Mouse (Mus musculus) frontal cortex, adult (tissue): ENCODE measurements at regions not wholly inside any gene's neighbourhood (a gene's known extent, or its start where the extent isn't known, plus 50 kb on each side); places are given as distances from the start of the nearest gene placed in this dataset.
"Not testable (repeated sequence)": the region's sequence is repeated elsewhere in the genome, so short reads cannot be mapped to it uniquely, and the experiment has no call there.

Source experiments
- ATAC-seq: cut with Nextera tagmentation; 2 replicates; pipeline ENCODE4 v1.9.2; 2017; ENCODE audit warnings: mild to moderate bottlenecking, moderate library complexity, mixed read lengths; ENCODE audit not compliant: low TSS enrichment

GRCm38 (mm10) chr17:85881636-85882170 lies 193.6 kb upstream of the Six2 start:
- ATAC-seq, result no peak

- ATAC-seq, result no peak
These were observed 193.0 kb upstream of the Six2 start for GRCm38 (mm10) chr17:85881046-85881445.

GRCm38 (mm10) chr17:85877426-85877825 lies 189.4 kb upstream of the Six2 start:
- no peak for ATAC-seq

GRCm38 (mm10) chr17:85876853-85877252 lies 188.8 kb upstream of the Six2 start:
- no peak for ATAC-seq

GRCm38 (mm10) chr17:85873853-85874586 lies 185.9 kb upstream of the Six2 start:
- no peak for ATAC-seq

GRCm38 (mm10) chr17:85872903-85873413 lies 184.9 kb upstream of the Six2 start:
- no peak; the same call in 1 of the 2 replicates for ATAC-seq

- ATAC-seq, result no peak
These were observed 182.3 kb upstream of the Six2 start for GRCm38 (mm10) chr17:85870406-85870805.

GRCm38 (mm10) chr17:85869179-85869578 lies 181.1 kb upstream of the Six2 start:
- no peak for ATAC-seq

GRCm38 (mm10) chr17:85867945-85868616 lies 180.0 kb upstream of the Six2 start:
- ATAC-seq, result no peak

- ATAC-seq, result no peak
These were observed 178.5 kb upstream of the Six2 start for GRCm38 (mm10) chr17:85866581-85866980.

GRCm38 (mm10) chr17:85865940-85866339 lies 177.9 kb upstream of the Six2 start:
- ATAC-seq, result peak; percentile 65

GRCm38 (mm10) chr17:85861328-85861727 lies 173.3 kb upstream of the Six2 start:
- ATAC-seq, result no peak

GRCm38 (mm10) chr17:85860797-85861196 lies 172.7 kb upstream of the Six2 start:
- no peak for ATAC-seq

GRCm38 (mm10) chr17:85859926-85860707 lies 172.0 kb upstream of the Six2 start:
- ATAC-seq, result no peak

- no peak for ATAC-seq
These were observed 170.4 kb upstream of the Six2 start for GRCm38 (mm10) chr17:85858516-85858915.

- no peak for ATAC-seq
These were observed 169.8 kb upstream of the Six2 start for GRCm38 (mm10) chr17:85857705-85858472.

GRCm38 (mm10) chr17:85856894-85857293 lies 168.8 kb upstream of the Six2 start:
- not testable (repeated sequence) for ATAC-seq

- ATAC-seq, result no peak; the same call in 1 of the 2 replicates
These were observed 165.1 kb upstream of the Six2 start for GRCm38 (mm10) chr17:85853156-85853555.

GRCm38 (mm10) chr17:85848526-85848925 lies 160.5 kb upstream of the Six2 start:
- ATAC-seq, result no peak

GRCm38 (mm10) chr17:85847756-85848155 lies 159.7 kb upstream of the Six2 start:
- ATAC-seq, result no peak

- no peak for ATAC-seq
These were observed 157.0 kb upstream of the Six2 start for GRCm38 (mm10) chr17:85845059-85845458.
